Mouse (Mus musculus): ENCODE measurements around the gene Macf1. TPM values are rescaled to one million over a fixed set of nuclear protein-coding genes. Genes with fewer than 3 reads are reported as not detected.

Macf1 gene
- polyA plus RNA-seq, 1 experiment: 142 TPM

- H3K36me3 ChIP-seq (ENCODE audit: control insufficient read depth, insufficient read depth, low read length): peaks cover 67% of the 10 kb centered on the region
- TF ChIP-seq POLR2A (IDR thresholded peaks at IDR 0.05; ENCODE audit: low read depth, low read length): no peak
- TF ChIP-seq CTCF (IDR thresholded peaks at IDR 0.05; ENCODE audit: extremely low read depth, insufficient read depth, insufficient read length, insufficient replicate concordance): no peak
- 92% methylated on average over 1 of the region's 1 CpGs for WGBS
Measured at GRCm38 (mm10) chr4:123385028-123385427, 299.1 kb downstream of the Macf1 start.

GRCm38 (mm10) chr4:123383173-123383572, 301.0 kb downstream of the Macf1 start:
- TF ChIP-seq CTCF (IDR thresholded peaks at IDR 0.05; ENCODE audit: extremely low read depth, insufficient read depth, insufficient read length, insufficient replicate concordance): no peak
- TF ChIP-seq POLR2A (IDR thresholded peaks at IDR 0.05; ENCODE audit: low read depth, low read length): no peak
- Histone ChIP-seq H3K27ac (ENCODE audit: insufficient read depth, low read length) (no peak overlapping the region), H3K36me3 (ENCODE audit: control insufficient read depth, insufficient read depth, low read length) (peaks cover 66% of the 10 kb centered on the region), H3K4me3 (ENCODE audit: extremely low read depth, insufficient read depth, insufficient read length) (no peak overlapping the region), H3K27me3 (ENCODE audit: control insufficient read depth, insufficient read depth, low read length) (no peaks in the 10 kb centered on the region), H3K4me1 (ENCODE audit: control insufficient read depth, insufficient read depth, insufficient read length) (no peaks in the 10 kb centered on the region)
- DNase-seq (ENCODE audit: low read depth in 1 of 2, low spot score in 2 of 2): no peak
- WGBS: 92% methylated on average over 7 of the region's 7 CpGs

More at GRCm38 (mm10) chr4:123385028-123385427, 299.1 kb downstream of the Macf1 start:
- no peaks in the 10 kb centered on the region for H3K4me1 ChIP-seq (ENCODE audit: control insufficient read depth, insufficient read depth, insufficient read length)
- no peak for DNase-seq (ENCODE audit: low read depth in 1 of 2, low spot score in 2 of 2)
- no peaks in the 10 kb centered on the region for H3K27me3 ChIP-seq (ENCODE audit: control insufficient read depth, insufficient read depth, low read length)
- H3K4me3 ChIP-seq (ENCODE audit: extremely low read depth, insufficient read depth, insufficient read length): no peak overlapping the region
- no peak overlapping the region for H3K27ac ChIP-seq (ENCODE audit: insufficient read depth, low read length)

- 97% methylated on average over 4 of the region's 4 CpGs for WGBS
- H3K27me3 ChIP-seq (ENCODE audit: control insufficient read depth, insufficient read depth, low read length): no peaks in the 10 kb centered on the region
- DNase-seq (ENCODE audit: low read depth in 1 of 2, low spot score in 2 of 2): no peak
- H3K4me3 ChIP-seq (ENCODE audit: extremely low read depth, insufficient read depth, insufficient read length): no peak overlapping the region
- peaks cover 68% of the 10 kb centered on the region for H3K36me3 ChIP-seq (ENCODE audit: control insufficient read depth, insufficient read depth, low read length)
- no peak overlapping the region for H3K27ac ChIP-seq (ENCODE audit: insufficient read depth, low read length)
- no peak for TF ChIP-seq POLR2A (IDR thresholded peaks at IDR 0.05; ENCODE audit: low read depth, low read length)
- TF ChIP-seq CTCF (IDR thresholded peaks at IDR 0.05; ENCODE audit: extremely low read depth, insufficient read depth, insufficient read length, insufficient replicate concordance): no peak
- no peaks in the 10 kb centered on the region for H3K4me1 ChIP-seq (ENCODE audit: control insufficient read depth, insufficient read depth, insufficient read length)
Measured at GRCm38 (mm10) chr4:123382051-123382450, 302.1 kb downstream of the Macf1 start.

GRCm38 (mm10) chr4:123381598-123381997, 302.6 kb downstream of the Macf1 start:
- Histone ChIP-seq H3K4me1 (ENCODE audit: control insufficient read depth, insufficient read depth, insufficient read length) (no peaks in the 10 kb centered on the region), H3K36me3 (ENCODE audit: control insufficient read depth, insufficient read depth, low read length) (peaks cover 69% of the 10 kb centered on the region), H3K4me3 (ENCODE audit: extremely low read depth, insufficient read depth, insufficient read length) (no peak overlapping the region), H3K27me3 (ENCODE audit: control insufficient read depth, insufficient read depth, low read length) (no peaks in the 10 kb centered on the region), H3K27ac (ENCODE audit: insufficient read depth, low read length) (no peak overlapping the region)
- no peak for DNase-seq (ENCODE audit: low read depth in 1 of 2, low spot score in 2 of 2)
- TF ChIP-seq CTCF (IDR thresholded peaks at IDR 0.05; ENCODE audit: extremely low read depth, insufficient read depth, insufficient read length, insufficient replicate concordance) (no peak), POLR2A (IDR thresholded peaks at IDR 0.05; ENCODE audit: low read depth, low read length) (no peak)
- 98% methylated on average over 11 of the region's 11 CpGs for WGBS

GRCm38 (mm10) chr4:123376031-123376430, 308.1 kb downstream of the Macf1 start:
- DNase-seq (ENCODE audit: low read depth in 1 of 2, low spot score in 2 of 2): no peak
- Histone ChIP-seq H3K27me3 (ENCODE audit: control insufficient read depth, insufficient read depth, low read length) (no peaks in the 10 kb centered on the region), H3K4me3 (ENCODE audit: extremely low read depth, insufficient read depth, insufficient read length) (no peak overlapping the region), H3K36me3 (ENCODE audit: control insufficient read depth, insufficient read depth, low read length) (peaks cover 59% of the 10 kb centered on the region), H3K27ac (ENCODE audit: insufficient read depth, low read length) (no peak overlapping the region), H3K4me1 (ENCODE audit: control insufficient read depth, insufficient read depth, insufficient read length) (no peaks in the 10 kb centered on the region)
- TF ChIP-seq CTCF (IDR thresholded peaks at IDR 0.05; ENCODE audit: extremely low read depth, insufficient read depth, insufficient read length, insufficient replicate concordance) (no peak), POLR2A (IDR thresholded peaks at IDR 0.05; ENCODE audit: low read depth, low read length) (no peak)
- 94% methylated on average over 3 of the region's 3 CpGs for WGBS

GRCm38 (mm10) chr4:123374316-123375008, 309.7 kb downstream of the Macf1 start:
- no peaks in the 10 kb centered on the region for H3K27me3 ChIP-seq (ENCODE audit: control insufficient read depth, insufficient read depth, low read length)
- no peak overlapping the region for H3K4me3 ChIP-seq (ENCODE audit: extremely low read depth, insufficient read depth, insufficient read length)
- no peaks in the 10 kb centered on the region for H3K4me1 ChIP-seq (ENCODE audit: control insufficient read depth, insufficient read depth, insufficient read length)
- WGBS: 96% methylated on average over 12 of the region's 12 CpGs
- peaks cover 65% of the 10 kb centered on the region for H3K36me3 ChIP-seq (ENCODE audit: control insufficient read depth, insufficient read depth, low read length)
- DNase-seq (ENCODE audit: low read depth in 1 of 2, low spot score in 2 of 2): no peak
- TF ChIP-seq POLR2A (IDR thresholded peaks at IDR 0.05; ENCODE audit: low read depth, low read length): no peak
- TF ChIP-seq CTCF (IDR thresholded peaks at IDR 0.05; ENCODE audit: extremely low read depth, insufficient read depth, insufficient read length, insufficient replicate concordance): no peak
- no peak overlapping the region for H3K27ac ChIP-seq (ENCODE audit: insufficient read depth, low read length)

- WGBS: 93% methylated on average over 4 of the region's 4 CpGs
- H3K27me3 ChIP-seq (ENCODE audit: control insufficient read depth, insufficient read depth, low read length): no peaks in the 10 kb centered on the region
- peaks cover 55% of the 10 kb centered on the region for H3K36me3 ChIP-seq (ENCODE audit: control insufficient read depth, insufficient read depth, low read length)
- no peak overlapping the region for H3K4me3 ChIP-seq (ENCODE audit: extremely low read depth, insufficient read depth, insufficient read length)
- TF ChIP-seq POLR2A (IDR thresholded peaks at IDR 0.05; ENCODE audit: low read depth, low read length) (no peak), CTCF (IDR thresholded peaks at IDR 0.05; ENCODE audit: extremely low read depth, insufficient read depth, insufficient read length, insufficient replicate concordance) (no peak)
- no peaks in the 10 kb centered on the region for H3K4me1 ChIP-seq (ENCODE audit: control insufficient read depth, insufficient read depth, insufficient read length)
- H3K27ac ChIP-seq (ENCODE audit: insufficient read depth, low read length): no peak overlapping the region
- no peak for DNase-seq (ENCODE audit: low read depth in 1 of 2, low spot score in 2 of 2)
Measured at GRCm38 (mm10) chr4:123363555-123363954, 320.6 kb downstream of the Macf1 start.
